Mouse (Mus musculus) embryonic facial prominence, embryonic 14.5 days (tissue): ENCODE measurements at regions not wholly inside any gene's neighbourhood (a gene's known extent, or its start where the extent isn't known, plus 50 kb on each side); places are given as distances from the start of the nearest gene placed in this dataset.

Experiments used
- ATAC-seq: fragments of 200-750 bp; cut with Nextera tagmentation; 2 replicates; pipeline ENCODE4 v1.8.0; 2017; ENCODE audit warnings: low read depth, moderate number of reproducible peaks, moderate TSS enrichment
- DNase-seq: peaks from one replicate; pipeline ENCODE4 v3.0.0-alpha.2; 2015; ENCODE audit warnings: low spot score
- H3K27ac ChIP-seq: fragments of 300-500 bp; sonication (generic); replicated peaks from 2 replicates; pipeline ENCODE4 v1.5.1; 2014; ENCODE audit warnings: low read depth, mild to moderate bottlenecking, low read length, moderate library complexity
- H3K27me3 ChIP-seq: fragments of 300-500 bp; sonication (generic); replicated peaks from 2 replicates; pipeline ENCODE4 v1.6.1; 2014; ENCODE audit warnings: low read length; ENCODE audit not compliant: control insufficient read depth, insufficient read depth
- H3K36me3 ChIP-seq: fragments of 300-500 bp; sonication (generic); 2 replicates; pipeline ENCODE4 v1.6.1; 2014; ENCODE audit warnings: low read length, mixed read lengths; ENCODE audit not compliant: control insufficient read depth, insufficient read depth
- H3K4me1 ChIP-seq: fragments of 300-500 bp; sonication (generic); 2 replicates; pipeline ENCODE4 v1.6.1; 2014; ENCODE audit warnings: antibody characterized with exemption, low read length; ENCODE audit not compliant: control insufficient read depth, insufficient read depth
- H3K4me2 ChIP-seq: fragments of 300-500 bp; sonication (generic); 2 replicates; pipeline ENCODE4 v1.6.1; 2014; ENCODE audit warnings: low read depth, mild to moderate bottlenecking, low read length, moderate library complexity, mixed read lengths
- H3K4me3 ChIP-seq: fragments of 300-500 bp; sonication (generic); 2 replicates; pipeline ENCODE4 v1.5.1; 2014; ENCODE audit warnings: low read depth, mild to moderate bottlenecking, low read length
- H3K9ac ChIP-seq: fragments of 300-500 bp; sonication (generic); 2 replicates; pipeline ENCODE4 v1.6.1; 2014; ENCODE audit warnings: low read depth, mild to moderate bottlenecking, low read length, moderate library complexity, mixed read lengths
- H3K9me3 ChIP-seq: fragments of 300-500 bp; sonication (generic); 2 replicates; pipeline ENCODE4 v1.6.1; 2016; ENCODE audit warnings: low read length; ENCODE audit not compliant: control insufficient read depth
- WGBS: fragments of 180-500 bp; shearing (Covaris S2); extraction: QIAGEN DNeasy Blood & Tissue Kit; methylation state at CpG from one replicate; pipeline ENCODE4 v1.1.7; 2014; 5-methylcytosine and 5-hydroxymethylcytosine counted together

DNA sequence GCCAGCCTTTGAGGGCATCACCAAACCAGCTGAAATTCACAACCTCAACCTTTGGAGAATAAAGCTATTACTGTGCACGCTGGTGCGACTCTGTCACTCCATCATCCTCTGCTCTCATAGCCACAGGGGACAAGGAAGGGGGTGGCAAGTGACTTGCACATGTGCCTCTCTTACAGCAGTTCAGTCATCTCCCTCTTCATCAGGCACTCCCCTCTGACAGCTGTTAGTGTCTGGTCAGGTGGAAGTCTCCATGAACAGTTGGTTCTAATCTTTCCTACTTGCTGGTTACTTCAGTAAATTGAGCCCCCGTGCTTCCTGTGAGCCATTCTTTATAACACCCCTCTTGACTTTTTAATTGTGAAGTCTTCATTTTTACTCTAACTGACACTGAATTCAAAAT, 214.6 kb downstream of the Ube2cbp start:
- H3K27ac ChIP-seq = no peak overlapping the region
- ATAC-seq = no peak
- no peak overlapping the region for H3K9ac ChIP-seq
- H3K9me3 ChIP-seq = no peaks in the 10 kb centered on the region
- DNase-seq = no peak
- no peaks in the 10 kb centered on the region for H3K27me3 ChIP-seq
- WGBS = 60% methylated on average over 3 of the region's 3 CpGs
- H3K4me2 ChIP-seq = no peak overlapping the region
- no peak overlapping the region for H3K4me3 ChIP-seq
- H3K36me3 ChIP-seq = no peaks in the 10 kb centered on the region
- no peaks in the 10 kb centered on the region for H3K4me1 ChIP-seq

DNA sequence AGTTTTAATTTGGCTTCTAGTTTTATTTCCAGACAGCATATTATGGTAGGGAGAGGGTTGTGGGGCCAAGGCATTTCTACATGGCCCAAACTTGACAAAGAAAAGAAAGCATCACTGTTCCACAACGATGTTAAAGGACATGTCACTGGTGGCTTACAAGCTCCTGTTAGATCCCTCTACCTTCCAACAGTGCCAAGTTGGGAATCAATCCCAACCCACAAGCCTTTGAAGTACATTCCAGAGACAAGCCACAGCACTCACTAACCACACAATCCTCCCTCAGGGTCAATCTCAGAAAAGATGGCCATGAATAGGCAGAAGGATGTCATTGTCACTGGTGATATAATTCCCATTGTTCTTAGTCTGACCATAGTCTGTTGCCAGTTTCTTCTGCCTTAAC, 213.4 kb downstream of the Ube2cbp start:
- H3K36me3 ChIP-seq = no peaks in the 10 kb centered on the region
- no peak overlapping the region for H3K4me2 ChIP-seq
- H3K4me1 ChIP-seq = no peaks in the 10 kb centered on the region
- no peak overlapping the region for H3K9ac ChIP-seq
- H3K9me3 ChIP-seq = no peaks in the 10 kb centered on the region
- no peak for DNase-seq
- H3K27me3 ChIP-seq = no peaks in the 10 kb centered on the region
- no peak overlapping the region for H3K27ac ChIP-seq
- 61% methylated on average over 1 of the region's 1 CpGs for WGBS
- H3K4me3 ChIP-seq = no peak overlapping the region
- ATAC-seq = no peak
